Mouse (Mus musculus) cortical plate, adult 2 months (tissue): ENCODE results near the gene Hist2h2be.

ENCODE experiments used
- CTCF ChIP-seq: fragments of 200-500 bp; IDR thresholded peaks from 2 replicates; pipeline ENCODE4 v1.5.1; 2011; ENCODE audit warnings: mild to moderate bottlenecking, control low read depth, low read length; ENCODE audit not compliant: insufficient read depth; ENCODE audit errors: extremely low read depth
- POLR2A ChIP-seq: fragments of 200-500 bp; IDR thresholded peaks from 2 replicates; pipeline ENCODE4 v1.6.1; 2011; ENCODE audit warnings: mild to moderate bottlenecking, low read length, control low read depth; ENCODE audit not compliant: insufficient read depth; ENCODE audit errors: extremely low read depth

GRCm38 (mm10) chr3:96257190-96257589 is 36.3 kb downstream of the Hist2h2be start:
- TF ChIP-seq CTCF (no peak), POLR2A (no peak)
